Mouse (Mus musculus) leukemia stem cell, adult 10-12 weeks (primary cell): ENCODE data around the gene Tmem132e. TPM values are rescaled to one million over a fixed set of nuclear protein-coding genes. Genes with fewer than 3 reads are reported as not detected.

Source experiments
- polyA plus RNA-seq: library from polyadenylated mRNA; stranded (reverse); fragments of >175 nt; gene quantifications from 2 replicates; pipeline ENCODE4 v1.2.3, GENCODE M21; 2012; ENCODE audit warnings: low replicate concordance

The Tmem132e gene
- polyA plus RNA-seq, result 0.06 and 0.36 TPM in 2 replicates

GRCm38 (mm10) chr11:82388371-82389313, at the start of gene Tmem132e:
Tmem132e (plus strand) TSS chr11:82388900.

Other genes with a start within 250 kb of the Tmem132e start
- gene Ccl1, start 83.2 kb upstream of the Tmem132e start, polyA plus RNA-seq, result not detected in 2 replicates